Mouse (Mus musculus): ENCODE results near the gene Otulin. TPM values are rescaled to one million over a fixed set of nuclear protein-coding genes. Genes with fewer than 3 reads are reported as not detected.

The Otulin gene
- polyA plus RNA-seq, 2 experiments, result 14.6 to 24.1 TPM

DNA sequence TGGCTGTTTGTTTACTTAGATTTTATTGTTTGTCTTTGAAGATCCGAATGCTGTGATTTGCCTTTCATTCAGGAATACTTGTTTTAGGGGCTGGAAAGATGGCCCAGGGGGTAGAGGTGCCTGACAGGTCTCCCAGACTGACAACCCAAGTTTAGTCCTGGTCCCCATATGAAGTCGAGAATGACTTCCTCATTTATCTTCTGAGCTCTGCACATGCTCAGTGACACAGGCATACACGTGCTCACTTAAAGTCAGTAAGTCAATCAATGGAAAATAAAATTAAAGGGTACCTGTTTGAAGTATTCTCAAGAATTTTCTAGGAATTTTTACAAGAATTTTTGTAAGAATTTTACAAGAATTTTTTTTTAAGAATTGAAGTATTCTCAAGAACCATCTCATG lies 97.5 kb downstream of the Otulin start:
- Histone ChIP-seq H3K4me1 (replicated peaks; ENCODE audit: control insufficient read depth in 2 of 2, insufficient read depth in 2 of 2, low read length in 1 of 2) (0 out of 4 replicates have a peak, but pooled peaks cover 0 to 2% of the 10 kb centered on the region in 2 experiments), H3K9ac (replicated peaks) (no peak overlapping the region), H3K27ac (no peak overlapping the region), H3K4me3 (ENCODE audit: insufficient read depth in 1 of 2, low read depth in 2 of 2, low read length in 2 of 2) (no peak overlapping the region), H3K27me3 (ENCODE audit: control insufficient read depth, insufficient read depth, low read length) (no peaks in the 10 kb centered on the region), H3K4me2 (ENCODE audit: low read depth) (no peak overlapping the region), H3K36me3 (replicated peaks; ENCODE audit: control insufficient read depth, insufficient read depth, low read depth) (no peaks in the 10 kb centered on the region), H3K9me3 (ENCODE audit: control insufficient read depth, low read length) (no peaks in the 10 kb centered on the region)
- ATAC-seq (ENCODE audit: insufficient read depth), result no peak
- no peak for DNase-seq (ENCODE audit: low read depth in 3 of 3, low spot score in 3 of 3)
- no peak for TF ChIP-seq CTCF (IDR thresholded peaks at IDR 0.05; ENCODE audit: low read depth)
- no peak for TF ChIP-seq EP300 (IDR thresholded peaks at IDR 0.05; ENCODE audit: low read depth)
- 36% methylated on average over 3 of the region's 3 CpGs for WGBS (ENCODE audit: insufficient replicate concordance)

GRCm38 (mm10) chr15:27530023-27530422 lies 100.5 kb downstream of the Otulin start:
- no peaks in the 10 kb centered on the region for H3K36me3 ChIP-seq (replicated peaks; ENCODE audit: control insufficient read depth, insufficient read depth, low read depth)
- ATAC-seq (ENCODE audit: insufficient read depth) (no peak), DNase-seq (ENCODE audit: low read depth in 3 of 3, low spot score in 3 of 3) (no peak)
- H3K9ac ChIP-seq (replicated peaks), result no peak overlapping the region
- H3K4me3 ChIP-seq (ENCODE audit: insufficient read depth in 1 of 2, low read depth in 2 of 2, low read length in 2 of 2), result no peak overlapping the region
- 45% methylated on average over 4 of the region's 4 CpGs for WGBS (ENCODE audit: insufficient replicate concordance)
- no peak overlapping the region for H3K4me2 ChIP-seq (ENCODE audit: low read depth)
- H3K4me1 ChIP-seq (replicated peaks; ENCODE audit: control insufficient read depth in 2 of 2, insufficient read depth in 2 of 2, low read length in 1 of 2), result no peaks in the 10 kb centered on the region
- no peak overlapping the region for H3K27ac ChIP-seq
- TF ChIP-seq EP300 (IDR thresholded peaks at IDR 0.05; ENCODE audit: low read depth) (no peak), CTCF (IDR thresholded peaks at IDR 0.05; ENCODE audit: low read depth) (no peak)
- H3K9me3 ChIP-seq (ENCODE audit: control insufficient read depth, low read length), result no peaks in the 10 kb centered on the region
- H3K27me3 ChIP-seq (ENCODE audit: control insufficient read depth, insufficient read depth, low read length), result no peaks in the 10 kb centered on the region

DNA sequence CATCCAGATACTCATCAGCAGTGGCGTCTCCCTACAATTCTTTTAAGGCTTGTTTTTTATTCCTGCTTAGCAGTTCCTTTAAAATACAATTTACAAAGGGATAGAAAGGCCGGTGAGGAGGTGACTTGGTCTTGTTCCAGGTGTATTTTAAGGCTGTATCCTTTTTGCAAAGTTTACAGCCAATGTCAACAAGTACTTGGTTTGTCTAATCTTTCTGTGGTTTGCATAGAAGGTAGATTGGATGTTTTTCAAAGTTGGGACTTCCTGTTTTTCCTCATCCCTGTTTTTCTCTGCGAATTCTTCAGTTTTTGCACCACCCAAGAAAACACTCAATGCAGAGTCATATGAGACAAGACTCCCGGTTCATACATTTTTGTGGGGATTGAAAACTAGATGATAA lies 101.6 kb downstream of the Otulin start:
- ATAC-seq (ENCODE audit: insufficient read depth) (no peak), DNase-seq (ENCODE audit: low read depth in 3 of 3, low spot score in 3 of 3) (no peak)
- Histone ChIP-seq H3K27me3 (ENCODE audit: control insufficient read depth, insufficient read depth, low read length) (no peaks in the 10 kb centered on the region), H3K4me1 (replicated peaks; ENCODE audit: control insufficient read depth in 2 of 2, insufficient read depth in 2 of 2, low read length in 1 of 2) (no peaks in the 10 kb centered on the region), H3K4me3 (ENCODE audit: insufficient read depth in 1 of 2, low read depth in 2 of 2, low read length in 2 of 2) (no peak overlapping the region), H3K36me3 (replicated peaks; ENCODE audit: control insufficient read depth, insufficient read depth, low read depth) (no peaks in the 10 kb centered on the region), H3K4me2 (ENCODE audit: low read depth) (no peak overlapping the region), H3K27ac (no peak overlapping the region), H3K9me3 (ENCODE audit: control insufficient read depth, low read length) (no peaks in the 10 kb centered on the region), H3K9ac (replicated peaks) (no peak overlapping the region)
- WGBS (ENCODE audit: insufficient replicate concordance), result 55% methylated on average over 4 of the region's 4 CpGs
- TF ChIP-seq EP300 (IDR thresholded peaks at IDR 0.05; ENCODE audit: low read depth) (no peak), CTCF (IDR thresholded peaks at IDR 0.05; ENCODE audit: low read depth) (no peak)

DNA sequence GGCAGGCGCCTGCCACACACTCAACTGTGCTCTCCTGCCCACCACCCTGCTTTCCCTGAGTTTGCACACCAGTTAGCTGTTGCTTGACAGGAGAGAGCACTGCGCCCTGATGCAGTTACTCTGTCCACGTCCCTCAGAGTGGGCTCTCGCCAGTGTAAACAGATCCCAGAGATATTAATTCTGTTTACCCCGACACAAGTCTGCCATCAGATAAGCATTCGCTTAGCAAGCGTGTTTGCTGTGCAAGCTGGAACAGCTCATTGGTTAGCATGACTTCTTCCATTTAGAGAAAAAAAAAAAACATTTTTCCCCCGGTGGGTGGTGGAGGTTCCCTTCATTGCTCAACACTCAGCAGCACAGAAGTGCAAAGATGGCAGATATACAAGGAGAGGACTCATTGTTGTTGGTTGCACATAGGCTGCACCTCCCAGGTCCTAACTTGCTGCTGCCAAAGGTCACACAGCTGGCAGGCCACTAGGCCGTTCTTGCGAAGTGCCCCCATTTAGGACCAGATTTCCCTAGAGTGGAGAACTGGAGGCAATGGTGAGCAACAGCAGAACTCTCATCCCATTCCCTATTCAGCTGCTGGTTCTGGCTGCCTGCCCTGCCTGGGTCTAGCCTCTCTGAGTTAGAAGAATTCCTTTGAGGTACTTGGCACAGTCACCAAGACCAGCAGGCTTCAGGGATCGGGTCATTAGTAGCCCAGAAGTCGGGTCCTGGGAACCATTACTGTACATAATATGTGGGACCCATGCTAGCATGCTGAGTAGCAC lies 105.1 kb downstream of the Otulin start:
- Histone ChIP-seq H3K27ac (no peak overlapping the region), H3K27me3 (ENCODE audit: control insufficient read depth, insufficient read depth, low read length) (no peaks in the 10 kb centered on the region), H3K9me3 (ENCODE audit: control insufficient read depth, low read length) (no peaks in the 10 kb centered on the region), H3K4me2 (ENCODE audit: low read depth) (no peak overlapping the region), H3K9ac (replicated peaks) (no peak overlapping the region), H3K4me1 (replicated peaks; ENCODE audit: control insufficient read depth in 2 of 2, insufficient read depth in 2 of 2, low read length in 1 of 2) (no peaks in the 10 kb centered on the region; a peak in 2 of 4 replicates), H3K36me3 (replicated peaks; ENCODE audit: control insufficient read depth, insufficient read depth, low read depth) (no peaks in the 10 kb centered on the region), H3K4me3 (ENCODE audit: insufficient read depth in 1 of 2, low read depth in 2 of 2, low read length in 2 of 2) (no peak overlapping the region)
- TF ChIP-seq EP300 (IDR thresholded peaks at IDR 0.05; ENCODE audit: low read depth) (no peak), CTCF (IDR thresholded peaks at IDR 0.05; ENCODE audit: low read depth) (no peak)
- WGBS (ENCODE audit: insufficient replicate concordance), result 67% methylated on average over 12 of the region's 12 CpGs
- no peak for DNase-seq (ENCODE audit: low read depth in 3 of 3, low spot score in 3 of 3)
- ATAC-seq (ENCODE audit: insufficient read depth), result no peak; the same call in 1 of the 2 replicates

DNA sequence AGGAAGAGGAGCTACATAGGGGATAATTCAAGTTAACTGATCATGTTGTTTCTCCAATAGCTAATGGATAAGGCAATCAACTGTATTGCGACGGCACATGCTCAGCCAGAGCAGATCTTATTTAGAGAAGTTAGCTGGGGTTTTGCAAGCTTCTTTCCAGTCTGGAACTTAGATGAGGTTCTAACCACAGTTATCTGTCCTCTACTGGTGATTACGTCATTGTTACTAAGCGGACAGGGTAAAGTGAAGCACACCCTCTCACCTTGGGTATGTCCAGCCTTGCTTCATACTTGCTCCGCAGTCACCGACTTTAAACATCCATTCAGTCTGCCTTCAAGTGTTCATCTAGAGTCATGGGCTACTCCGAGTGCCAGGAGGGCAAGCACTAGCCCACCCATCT lies 110.6 kb downstream of the Otulin start:
- DNase-seq (ENCODE audit: low read depth in 3 of 3, low spot score in 3 of 3), result no peak
- no peak for ATAC-seq (ENCODE audit: insufficient read depth)

More for the DNA sequence above, 110.6 kb downstream of the Otulin start:
- H3K27ac ChIP-seq, result no peak overlapping the region
- no peak overlapping the region for H3K4me3 ChIP-seq (ENCODE audit: insufficient read depth in 1 of 2, low read depth in 2 of 2, low read length in 2 of 2)
- no peak overlapping the region for H3K4me2 ChIP-seq (ENCODE audit: low read depth)
- H3K9ac ChIP-seq (replicated peaks), result no peak overlapping the region
- peaks cover 0 to 8% of the 10 kb centered on the region in 2 experiments; a peak in 2 of 4 replicates for H3K4me1 ChIP-seq (replicated peaks; ENCODE audit: control insufficient read depth in 2 of 2, insufficient read depth in 2 of 2, low read length in 1 of 2)
- no peaks in the 10 kb centered on the region for H3K36me3 ChIP-seq (replicated peaks; ENCODE audit: control insufficient read depth, insufficient read depth, low read depth)
- WGBS (ENCODE audit: insufficient replicate concordance), result 70% methylated on average over 7 of the region's 7 CpGs
- no peaks in the 10 kb centered on the region for H3K9me3 ChIP-seq (ENCODE audit: control insufficient read depth, low read length)
- TF ChIP-seq EP300 (IDR thresholded peaks at IDR 0.05; ENCODE audit: low read depth) (no peak), CTCF (IDR thresholded peaks at IDR 0.05; ENCODE audit: low read depth) (no peak)
- H3K27me3 ChIP-seq (ENCODE audit: control insufficient read depth, insufficient read depth, low read length), result no peaks in the 10 kb centered on the region

Data from liver, embryonic 14.5 days (tissue).